Mouse (Mus musculus) embryonic facial prominence, embryonic 12.5 days (tissue): Measurements from ENCODE around the gene Hipk2. TPM values are rescaled to one million over a fixed set of nuclear protein-coding genes. Genes with fewer than 3 reads are reported as not detected.

Experiments
- ATAC-seq: fragments of 200-750 bp; cut with Nextera tagmentation; 2 replicates; pipeline ENCODE4 v1.8.0; 2017; ENCODE audit not compliant: insufficient number of reproducible peaks, insufficient read depth, low FRiP score, low TSS enrichment
- H3K27ac ChIP-seq: fragments of 300-500 bp; sonication (generic); 2 replicates; pipeline ENCODE4 v1.5.1; 2016; ENCODE audit warnings: mild to moderate bottlenecking
- H3K27me3 ChIP-seq: fragments of 300-500 bp; sonication (generic); 2 replicates; pipeline ENCODE4 v1.6.1; 2016; ENCODE audit warnings: mild to moderate bottlenecking, moderate library complexity
- H3K36me3 ChIP-seq: fragments of 300-500 bp; sonication (generic); 2 replicates; pipeline ENCODE4 v1.6.1; 2016; ENCODE audit warnings: mild to moderate bottlenecking
- H3K4me1 ChIP-seq: fragments of 300-500 bp; sonication (generic); 2 replicates; pipeline ENCODE4 v1.6.1; 2016
- H3K4me2 ChIP-seq: fragments of 300-500 bp; sonication (generic); replicated peaks from 2 replicates; pipeline ENCODE4 v1.6.1; 2016; ENCODE audit warnings: mild to moderate bottlenecking, moderate library complexity
- H3K4me3 ChIP-seq: fragments of 300-500 bp; sonication (generic); 2 replicates; pipeline ENCODE4 v1.5.1; 2016; ENCODE audit warnings: mild to moderate bottlenecking
- H3K9ac ChIP-seq: fragments of 300-500 bp; sonication (generic); 2 replicates; pipeline ENCODE4 v1.6.1; 2016; ENCODE audit warnings: mild to moderate bottlenecking, moderate library complexity
- H3K9me3 ChIP-seq: fragments of 300-500 bp; sonication (generic); 2 replicates; pipeline ENCODE4 v1.6.1; 2016; ENCODE audit warnings: mild to moderate bottlenecking, moderate library complexity
- WGBS: fragments of 180-500 bp; shearing (Covaris S2); methylation state at CpG from one replicate; pipeline ENCODE4 v1.1.7; 2016; 5-methylcytosine and 5-hydroxymethylcytosine counted together
- polyA plus RNA-seq: library from polyadenylated mRNA; unstranded; fragments of >200 nt; fragmentation: Nextera tagmentation; extraction: Ambion mirVana; gene quantifications from 2 replicates; pipeline ENCODE4 v1.2.1, GENCODE M21; 2016

The Hipk2 gene
- polyA plus RNA-seq, 1 experiment from 2014 or later, result 19.4 TPM

DNA sequence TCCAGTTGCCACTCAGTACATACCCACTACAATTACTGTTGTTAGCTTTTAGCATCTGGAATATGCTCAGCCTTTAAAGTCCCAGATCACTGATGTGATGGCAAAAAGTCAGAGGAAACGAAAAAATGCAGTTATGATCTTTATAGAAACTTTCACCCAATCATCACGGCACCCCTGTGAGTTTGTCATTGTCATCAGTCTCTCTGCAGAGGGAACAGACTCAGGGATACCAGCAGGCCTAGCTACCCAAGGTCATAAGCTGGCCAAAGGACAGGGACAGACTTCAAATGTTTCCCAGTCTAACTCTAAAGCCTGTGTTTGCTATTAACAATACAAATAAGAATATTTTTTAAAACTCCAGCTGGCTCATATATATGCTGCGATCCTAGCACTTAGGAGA is 34.4 kb downstream of the Hipk2 start:
- Histone ChIP-seq H3K9ac (no peak overlapping the region), H3K4me3 (no peak overlapping the region), H3K4me1 (peaks cover 15% of the 10 kb centered on the region; the same call in 1 of the 2 replicates), H3K27me3 (no peaks in the 10 kb centered on the region), H3K9me3 (no peaks in the 10 kb centered on the region), H3K36me3 (no peaks in the 10 kb centered on the region; the same call in 1 of the 2 replicates), H3K4me2 (no peak overlapping the region), H3K27ac (no peak overlapping the region)
- ATAC-seq, result no peak
- 88% methylated on average over 3 of the region's 3 CpGs for WGBS

GRCm38 (mm10) chr6:38840780-38841179 is 35.2 kb downstream of the Hipk2 start:
- WGBS, result 83% methylated on average over 1 of the region's 1 CpGs
- no peak for ATAC-seq
- Histone ChIP-seq H3K4me2 (no peak overlapping the region), H3K9ac (no peak overlapping the region), H3K4me1 (0 out of 2 replicates have a peak, but pooled peaks cover 9% of the 10 kb centered on the region), H3K27me3 (no peaks in the 10 kb centered on the region), H3K9me3 (no peaks in the 10 kb centered on the region), H3K4me3 (no peak overlapping the region), H3K27ac (no peak overlapping the region), H3K36me3 (no peaks in the 10 kb centered on the region; the same call in 1 of the 2 replicates)

DNA sequence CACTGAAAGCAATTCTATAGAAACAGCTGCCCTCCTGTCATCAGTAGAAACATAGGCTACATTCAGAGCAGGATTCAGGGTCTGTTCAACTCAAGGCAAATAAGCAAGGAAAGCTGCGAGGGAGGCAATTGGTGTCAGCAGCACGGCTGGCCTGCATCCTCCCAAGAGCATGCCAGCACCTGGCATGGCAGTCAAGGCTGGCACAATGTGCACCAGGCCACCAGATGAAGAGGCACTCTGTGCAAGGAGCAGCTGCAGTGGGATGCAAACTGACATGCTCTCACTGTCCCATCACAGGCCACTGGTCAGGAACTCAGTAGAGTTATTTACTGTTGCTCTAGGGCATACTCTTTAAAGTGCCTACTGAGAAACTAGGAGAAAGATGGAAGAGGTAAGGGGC is 35.6 kb downstream of the Hipk2 start:
- H3K36me3 ChIP-seq, result no peaks in the 10 kb centered on the region; the same call in 1 of the 2 replicates
- no peaks in the 10 kb centered on the region for H3K27me3 ChIP-seq
- H3K4me1 ChIP-seq, result 0 out of 2 replicates have a peak, but pooled peaks cover 6% of the 10 kb centered on the region
- H3K4me3 ChIP-seq, result no peak overlapping the region
- H3K9me3 ChIP-seq, result no peaks in the 10 kb centered on the region
- 79% methylated on average over 2 of the region's 2 CpGs for WGBS
- no peak overlapping the region for H3K4me2 ChIP-seq
- no peak overlapping the region for H3K27ac ChIP-seq
- no peak overlapping the region for H3K9ac ChIP-seq
- ATAC-seq, result no peak

GRCm38 (mm10) chr6:38839891-38840290 is 36.1 kb downstream of the Hipk2 start:
- 68% methylated on average over 4 of the region's 4 CpGs for WGBS
- H3K4me2 ChIP-seq, result no peak overlapping the region
- no peak overlapping the region for H3K27ac ChIP-seq
- H3K36me3 ChIP-seq, result no peaks in the 10 kb centered on the region; the same call in 1 of the 2 replicates
- H3K9me3 ChIP-seq, result no peaks in the 10 kb centered on the region
- H3K4me1 ChIP-seq, result 0 out of 2 replicates have a peak, but pooled peaks cover 5% of the 10 kb centered on the region
- ATAC-seq, result no peak
- no peak overlapping the region for H3K4me3 ChIP-seq
- H3K27me3 ChIP-seq, result no peaks in the 10 kb centered on the region
- H3K9ac ChIP-seq, result no peak overlapping the region

GRCm38 (mm10) chr6:38838061-38838460 is 37.9 kb downstream of the Hipk2 start:
- H3K36me3 ChIP-seq, result no peaks in the 10 kb centered on the region; the same call in 1 of the 2 replicates
- 0 out of 2 replicates have a peak, but pooled peaks cover 5% of the 10 kb centered on the region for H3K4me1 ChIP-seq
- H3K27me3 ChIP-seq, result no peaks in the 10 kb centered on the region
- H3K27ac ChIP-seq, result no peak overlapping the region
- WGBS, result 77% methylated on average over 4 of the region's 4 CpGs
- no peak overlapping the region for H3K9ac ChIP-seq
- no peak overlapping the region for H3K4me3 ChIP-seq
- ATAC-seq, result no peak
- no peak overlapping the region for H3K4me2 ChIP-seq
- no peaks in the 10 kb centered on the region for H3K9me3 ChIP-seq

GRCm38 (mm10) chr6:38835217-38835616 is 40.7 kb downstream of the Hipk2 start:
- WGBS, result 90% methylated on average over 1 of the region's 1 CpGs
- Histone ChIP-seq H3K9ac (no peak overlapping the region), H3K27ac (no peak overlapping the region), H3K4me3 (no peak overlapping the region), H3K27me3 (no peaks in the 10 kb centered on the region), H3K36me3 (no peaks in the 10 kb centered on the region; the same call in 1 of the 2 replicates), H3K4me2 (no peak overlapping the region), H3K9me3 (no peaks in the 10 kb centered on the region), H3K4me1 (peaks cover 18% of the 10 kb centered on the region)
- ATAC-seq, result no peak

GRCm38 (mm10) chr6:38834727-38835126 is 41.2 kb downstream of the Hipk2 start:
- H3K27me3 ChIP-seq, result no peaks in the 10 kb centered on the region
- 71% methylated on average over 2 of the region's 2 CpGs for WGBS

DNA sequence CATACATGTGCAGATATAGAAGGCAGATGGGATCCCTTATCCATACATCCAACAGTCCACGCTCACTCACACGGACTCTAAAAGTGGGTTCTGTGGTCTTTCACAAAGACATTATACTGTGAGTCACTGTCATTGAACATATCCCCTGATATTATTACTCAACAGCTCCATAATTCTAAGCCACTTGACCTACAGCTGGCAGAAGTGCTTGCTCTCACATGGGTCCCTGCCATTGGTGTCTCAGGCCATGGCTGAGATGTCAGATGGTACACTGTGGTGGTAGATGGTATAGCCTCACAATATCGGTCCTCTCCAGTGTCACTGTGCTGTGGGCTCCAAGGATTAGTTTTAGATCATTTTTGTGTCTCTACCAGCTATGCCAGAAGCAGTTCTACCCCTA is 42.2 kb downstream of the Hipk2 start:
- H3K4me1 ChIP-seq, result peaks cover 18% of the 10 kb centered on the region
- no peak for ATAC-seq
- H3K4me2 ChIP-seq, result no peak overlapping the region
- no peak overlapping the region for H3K9ac ChIP-seq
- no peaks in the 10 kb centered on the region for H3K36me3 ChIP-seq
- 92% methylated on average over 3 of the region's 3 CpGs for WGBS
- H3K4me3 ChIP-seq, result no peak overlapping the region
- H3K27ac ChIP-seq, result no peak overlapping the region
- no peaks in the 10 kb centered on the region for H3K27me3 ChIP-seq
- no peaks in the 10 kb centered on the region for H3K9me3 ChIP-seq

More at GRCm38 (mm10) chr6:38834727-38835126, 41.2 kb downstream of the Hipk2 start:
- H3K4me3 ChIP-seq, result no peak overlapping the region
- no peaks in the 10 kb centered on the region; the same call in 1 of the 2 replicates for H3K36me3 ChIP-seq
- ATAC-seq, result no peak
- H3K9ac ChIP-seq, result no peak overlapping the region
- H3K27ac ChIP-seq, result no peak overlapping the region
- H3K9me3 ChIP-seq, result no peaks in the 10 kb centered on the region
- H3K4me2 ChIP-seq, result no peak overlapping the region
- H3K4me1 ChIP-seq, result peaks cover 18% of the 10 kb centered on the region

GRCm38 (mm10) chr6:38829452-38829851 is 46.5 kb downstream of the Hipk2 start:
- no peak for ATAC-seq
- Histone ChIP-seq H3K4me3 (no peak overlapping the region), H3K4me2 (no peak overlapping the region), H3K4me1 (peaks cover 14% of the 10 kb centered on the region), H3K27me3 (no peaks in the 10 kb centered on the region), H3K27ac (no peak overlapping the region), H3K36me3 (no peaks in the 10 kb centered on the region), H3K9ac (no peak overlapping the region), H3K9me3 (no peaks in the 10 kb centered on the region)
- 71% methylated on average over 3 of the region's 3 CpGs for WGBS

DNA sequence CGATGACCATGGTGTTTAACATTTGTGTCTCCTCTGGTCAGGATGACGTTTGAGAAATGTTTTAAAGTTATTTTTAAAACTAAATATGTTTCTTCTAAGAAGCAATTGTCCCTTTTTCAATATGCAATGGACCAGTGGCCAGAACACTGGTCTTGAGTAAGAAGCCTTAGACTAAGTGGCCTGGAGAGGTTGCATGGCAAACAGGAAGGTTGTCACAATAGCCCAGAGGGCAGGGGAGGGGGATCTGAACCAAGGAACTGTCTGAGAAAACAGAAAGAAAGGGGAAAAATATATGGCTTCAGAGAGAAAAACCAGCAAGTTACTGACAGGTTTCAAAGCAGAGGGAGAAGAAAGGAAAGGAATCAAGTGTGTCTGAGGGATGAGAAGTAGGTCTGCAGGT is 47.8 kb downstream of the Hipk2 start:
- 85% methylated on average over 2 of the region's 2 CpGs for WGBS
- H3K27ac ChIP-seq, result no peak overlapping the region
- H3K36me3 ChIP-seq, result no peaks in the 10 kb centered on the region
- no peaks in the 10 kb centered on the region for H3K9me3 ChIP-seq
- no peaks in the 10 kb centered on the region for H3K27me3 ChIP-seq
- H3K4me1 ChIP-seq, result peaks cover 14% of the 10 kb centered on the region
- no peak overlapping the region for H3K9ac ChIP-seq
- no peak overlapping the region for H3K4me3 ChIP-seq
- H3K4me2 ChIP-seq, result no peak overlapping the region
- no peak for ATAC-seq

GRCm38 (mm10) chr6:38827435-38827834 is 48.5 kb downstream of the Hipk2 start:
- Histone ChIP-seq H3K27ac (no peak overlapping the region), H3K27me3 (no peaks in the 10 kb centered on the region), H3K9me3 (no peaks in the 10 kb centered on the region), H3K4me3 (no peak overlapping the region), H3K4me1 (peaks cover 8% of the 10 kb centered on the region), H3K9ac (no peak overlapping the region), H3K4me2 (no peak overlapping the region), H3K36me3 (no peaks in the 10 kb centered on the region)
- WGBS, result 73% methylated on average over 5 of the region's 5 CpGs
- no peak for ATAC-seq

DNA sequence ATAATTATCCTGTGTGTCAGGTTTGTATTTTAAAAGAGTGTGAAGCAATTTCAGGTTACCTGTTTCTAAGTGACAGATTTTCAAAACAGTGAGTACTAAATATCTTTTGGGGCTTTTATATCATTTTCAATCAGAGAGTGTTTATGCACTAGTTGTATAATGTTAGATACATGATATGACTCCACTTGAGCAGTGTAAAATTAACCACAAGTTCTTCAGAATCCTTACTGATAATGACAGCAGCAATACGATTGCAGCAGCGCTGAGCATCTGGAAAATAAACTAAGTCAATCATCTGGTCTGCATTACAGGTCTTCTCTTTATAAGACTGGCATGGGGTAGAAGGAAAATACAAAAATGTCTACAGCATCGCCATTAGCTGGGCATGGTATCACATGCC is 49.1 kb downstream of the Hipk2 start:
- Histone ChIP-seq H3K27me3 (no peaks in the 10 kb centered on the region), H3K9ac (no peak overlapping the region), H3K27ac (no peak overlapping the region), H3K36me3 (no peaks in the 10 kb centered on the region), H3K4me3 (no peak overlapping the region), H3K4me2 (no peak overlapping the region), H3K4me1 (peaks cover 4% of the 10 kb centered on the region), H3K9me3 (no peaks in the 10 kb centered on the region)
- ATAC-seq, result no peak
- 46% methylated on average over 3 of the region's 3 CpGs for WGBS

- no peaks in the 10 kb centered on the region for H3K9me3 ChIP-seq
- H3K4me1 ChIP-seq, result no peaks in the 10 kb centered on the region; the same call in 1 of the 2 replicates
- no peaks in the 10 kb centered on the region for H3K27me3 ChIP-seq
- ATAC-seq, result no peak
- no peak overlapping the region for H3K27ac ChIP-seq
- H3K9ac ChIP-seq, result no peak overlapping the region
- no peak overlapping the region for H3K4me2 ChIP-seq
- H3K4me3 ChIP-seq, result no peak overlapping the region
- no peaks in the 10 kb centered on the region for H3K36me3 ChIP-seq
Measured at GRCm38 (mm10) chr6:38825886-38826285, 50.1 kb downstream of the Hipk2 start.
